Mouse (Mus musculus) limb, embryonic 15.5 days (tissue): ENCODE data around the gene Samd5. TPM values are rescaled to one million over a fixed set of nuclear protein-coding genes. Genes with fewer than 3 reads are reported as not detected.

Source experiments
- ATAC-seq: fragments of 200-750 bp; cut with Nextera tagmentation; 2 replicates; pipeline ENCODE4 v1.8.0; 2017; ENCODE audit warnings: low read depth, moderate TSS enrichment; ENCODE audit not compliant: insufficient number of reproducible peaks, low FRiP score, low TSS enrichment
- H3K27ac ChIP-seq: fragments of 300-500 bp; sonication (generic); 2 replicates; pipeline ENCODE4 v1.5.1; 2015; ENCODE audit warnings: moderate library complexity, mild to moderate bottlenecking, inconsistent platforms
- H3K27me3 ChIP-seq: fragments of 300-500 bp; sonication (generic); 2 replicates; pipeline ENCODE4 v1.6.1; 2015; ENCODE audit warnings: inconsistent platforms
- H3K36me3 ChIP-seq: fragments of 300-500 bp; sonication (generic); 2 replicates; pipeline ENCODE4 v1.6.1; 2015; ENCODE audit warnings: inconsistent platforms
- H3K4me1 ChIP-seq: fragments of 300-500 bp; sonication (generic); 2 replicates; pipeline ENCODE4 v1.6.1; 2015; ENCODE audit warnings: inconsistent platforms
- H3K4me2 ChIP-seq: fragments of 300-500 bp; sonication (generic); 2 replicates; pipeline ENCODE4 v1.6.1; 2015; ENCODE audit warnings: mild to moderate bottlenecking, inconsistent platforms
- H3K4me3 ChIP-seq: fragments of 300-500 bp; sonication (generic); 2 replicates; pipeline ENCODE4 v1.5.1; 2015; ENCODE audit warnings: mild to moderate bottlenecking, inconsistent platforms
- H3K9ac ChIP-seq: fragments of 300-500 bp; sonication (generic); 2 replicates; pipeline ENCODE4 v1.6.1; 2015; ENCODE audit warnings: inconsistent platforms
- H3K9me3 ChIP-seq: fragments of 300-500 bp; sonication (generic); 2 replicates; pipeline ENCODE4 v1.6.1; 2016; ENCODE audit warnings: inconsistent platforms
- WGBS: fragments of 180-500 bp; shearing (Covaris S2); methylation state at CpG from one replicate; pipeline ENCODE4 v1.1.7; 2015; 5-methylcytosine and 5-hydroxymethylcytosine counted together
- polyA plus RNA-seq: library from polyadenylated mRNA; unstranded; fragments of >200 nt; fragmentation: Nextera tagmentation; extraction: Ambion mirVana; gene quantifications from 2 replicates; pipeline ENCODE4 v1.2.1, GENCODE M21; 2015

The Samd5 gene
- polyA plus RNA-seq, 1 experiment from 2014 or later: 9.1 TPM

GRCm38 (mm10) chr10:9646391-9646790, 28.6 kb downstream of the Samd5 start:
- Histone ChIP-seq H3K4me1 (no peaks in the 10 kb centered on the region), H3K9ac (no peak overlapping the region), H3K4me3 (no peak overlapping the region), H3K36me3 (no peaks in the 10 kb centered on the region), H3K27me3 (no peaks in the 10 kb centered on the region), H3K27ac (no peak overlapping the region), H3K4me2 (no peak overlapping the region), H3K9me3 (no peaks in the 10 kb centered on the region)
- no peak for ATAC-seq
- 76% methylated on average over 3 of the region's 3 CpGs for WGBS

- WGBS: 67% methylated on average over 6 of the region's 6 CpGs
- no peak for ATAC-seq
These were observed 31.5 kb downstream of the Samd5 start for GRCm38 (mm10) chr10:9643531-9643930.

GRCm38 (mm10) chr10:9642077-9642476, 32.9 kb downstream of the Samd5 start:
- 87% methylated on average over 4 of the region's 4 CpGs for WGBS
- no peaks in the 10 kb centered on the region for H3K27me3 ChIP-seq
- no peak overlapping the region for H3K27ac ChIP-seq
- no peak for ATAC-seq
- no peaks in the 10 kb centered on the region for H3K4me1 ChIP-seq
- H3K9me3 ChIP-seq: no peaks in the 10 kb centered on the region
- no peaks in the 10 kb centered on the region for H3K36me3 ChIP-seq
- H3K4me2 ChIP-seq: no peak overlapping the region
- H3K4me3 ChIP-seq: no peak overlapping the region
- H3K9ac ChIP-seq: no peak overlapping the region

More at GRCm38 (mm10) chr10:9643531-9643930, 31.5 kb downstream of the Samd5 start:
- Histone ChIP-seq H3K4me1 (no peaks in the 10 kb centered on the region), H3K4me3 (no peak overlapping the region), H3K36me3 (no peaks in the 10 kb centered on the region), H3K4me2 (no peak overlapping the region), H3K9me3 (no peaks in the 10 kb centered on the region), H3K9ac (no peak overlapping the region), H3K27ac (no peak overlapping the region), H3K27me3 (no peaks in the 10 kb centered on the region)

- Histone ChIP-seq H3K9ac (no peak overlapping the region), H3K4me3 (no peak overlapping the region), H3K4me1 (no peaks in the 10 kb centered on the region), H3K9me3 (no peaks in the 10 kb centered on the region), H3K27me3 (no peaks in the 10 kb centered on the region), H3K4me2 (no peak overlapping the region), H3K36me3 (no peaks in the 10 kb centered on the region), H3K27ac (no peak overlapping the region)
- no peak for ATAC-seq
- 69% methylated on average over 2 of the region's 2 CpGs for WGBS
These were observed 34.3 kb downstream of the Samd5 start for GRCm38 (mm10) chr10:9640678-9641077.

- Histone ChIP-seq H3K4me3 (no peak overlapping the region), H3K9me3 (no peaks in the 10 kb centered on the region), H3K27ac (no peak overlapping the region), H3K27me3 (no peaks in the 10 kb centered on the region), H3K4me2 (no peak overlapping the region), H3K9ac (no peak overlapping the region), H3K4me1 (no peaks in the 10 kb centered on the region), H3K36me3 (no peaks in the 10 kb centered on the region)
- ATAC-seq: no peak
- 79% methylated on average over 2 of the region's 2 CpGs for WGBS
These were observed 35.0 kb downstream of the Samd5 start for GRCm38 (mm10) chr10:9640056-9640455.

GRCm38 (mm10) chr10:9625356-9625755, 49.7 kb downstream of the Samd5 start:
- ATAC-seq: no peak
- no peaks in the 10 kb centered on the region for H3K27me3 ChIP-seq
- 71% methylated on average over 1 of the region's 1 CpGs for WGBS

GRCm38 (mm10) chr10:9621926-9622688, 52.9 kb downstream of the Samd5 start:
- Histone ChIP-seq H3K27me3 (no peaks in the 10 kb centered on the region), H3K36me3 (no peaks in the 10 kb centered on the region), H3K4me3 (no peak overlapping the region), H3K9ac (no peak overlapping the region), H3K27ac (no peak overlapping the region), H3K4me1 (no peaks in the 10 kb centered on the region), H3K4me2 (no peak overlapping the region), H3K9me3 (no peaks in the 10 kb centered on the region)
- no peak for ATAC-seq
- WGBS: 84% methylated on average over 3 of the region's 3 CpGs

More at GRCm38 (mm10) chr10:9625356-9625755, 49.7 kb downstream of the Samd5 start:
- Histone ChIP-seq H3K36me3 (no peaks in the 10 kb centered on the region), H3K27ac (no peak overlapping the region), H3K4me3 (no peak overlapping the region), H3K9me3 (no peaks in the 10 kb centered on the region), H3K4me2 (no peak overlapping the region), H3K4me1 (no peaks in the 10 kb centered on the region), H3K9ac (no peak overlapping the region)

GRCm38 (mm10) chr10:9621055-9621454, 54.0 kb downstream of the Samd5 start:
- WGBS: 38% methylated on average over 1 of the region's 1 CpGs

GRCm38 (mm10) chr10:9615009-9615408, 60.0 kb downstream of the Samd5 start:
- Histone ChIP-seq H3K4me3 (no peak overlapping the region), H3K27me3 (no peaks in the 10 kb centered on the region), H3K4me2 (no peak overlapping the region), H3K27ac (no peak overlapping the region), H3K4me1 (no peaks in the 10 kb centered on the region), H3K9ac (no peak overlapping the region), H3K9me3 (no peaks in the 10 kb centered on the region), H3K36me3 (no peaks in the 10 kb centered on the region)
- no peak for ATAC-seq

More at GRCm38 (mm10) chr10:9621055-9621454, 54.0 kb downstream of the Samd5 start:
- H3K27ac ChIP-seq: no peak overlapping the region
- no peak overlapping the region for H3K4me3 ChIP-seq
- no peak overlapping the region for H3K4me2 ChIP-seq
- H3K9me3 ChIP-seq: no peaks in the 10 kb centered on the region
- no peaks in the 10 kb centered on the region for H3K36me3 ChIP-seq
- no peaks in the 10 kb centered on the region for H3K4me1 ChIP-seq
- no peaks in the 10 kb centered on the region for H3K27me3 ChIP-seq
- no peak for ATAC-seq
- no peak overlapping the region for H3K9ac ChIP-seq

- Histone ChIP-seq H3K27me3 (no peaks in the 10 kb centered on the region), H3K9me3 (no peaks in the 10 kb centered on the region), H3K4me1 (no peaks in the 10 kb centered on the region), H3K36me3 (no peaks in the 10 kb centered on the region), H3K4me3 (no peak overlapping the region), H3K9ac (no peak overlapping the region), H3K27ac (no peak overlapping the region), H3K4me2 (no peak overlapping the region)
- ATAC-seq: no peak
- WGBS: 56% methylated on average over 4 of the region's 4 CpGs
These were observed 66.2 kb downstream of the Samd5 start for GRCm38 (mm10) chr10:9608854-9609253.

- H3K4me2 ChIP-seq: no peak overlapping the region
- no peak overlapping the region for H3K27ac ChIP-seq
- no peak overlapping the region for H3K9ac ChIP-seq
- WGBS: 80% methylated on average over 2 of the region's 2 CpGs
- peaks cover 7% of the 10 kb centered on the region; the same call in 1 of the 2 replicates for H3K4me1 ChIP-seq
- no peak overlapping the region for H3K4me3 ChIP-seq
- no peaks in the 10 kb centered on the region for H3K36me3 ChIP-seq
- H3K9me3 ChIP-seq: no peaks in the 10 kb centered on the region
- no peaks in the 10 kb centered on the region for H3K27me3 ChIP-seq
- ATAC-seq: no peak
These were observed 67.9 kb downstream of the Samd5 start for GRCm38 (mm10) chr10:9607155-9607554.

- no peaks in the 10 kb centered on the region for H3K36me3 ChIP-seq
- H3K27ac ChIP-seq: no peak overlapping the region
- H3K9me3 ChIP-seq: no peaks in the 10 kb centered on the region
- ATAC-seq: no peak
- H3K4me1 ChIP-seq: peaks cover 7% of the 10 kb centered on the region; the same call in 1 of the 2 replicates
- H3K4me2 ChIP-seq: no peak overlapping the region
- H3K4me3 ChIP-seq: no peak overlapping the region
- no peaks in the 10 kb centered on the region for H3K27me3 ChIP-seq
- H3K9ac ChIP-seq: no peak overlapping the region
- WGBS: 88% methylated on average over 5 of the region's 5 CpGs
These were observed 69.4 kb downstream of the Samd5 start for GRCm38 (mm10) chr10:9605635-9606034.
